Mouse (Mus musculus): Measurements from ENCODE around the gene Frmd4b.

DNA sequence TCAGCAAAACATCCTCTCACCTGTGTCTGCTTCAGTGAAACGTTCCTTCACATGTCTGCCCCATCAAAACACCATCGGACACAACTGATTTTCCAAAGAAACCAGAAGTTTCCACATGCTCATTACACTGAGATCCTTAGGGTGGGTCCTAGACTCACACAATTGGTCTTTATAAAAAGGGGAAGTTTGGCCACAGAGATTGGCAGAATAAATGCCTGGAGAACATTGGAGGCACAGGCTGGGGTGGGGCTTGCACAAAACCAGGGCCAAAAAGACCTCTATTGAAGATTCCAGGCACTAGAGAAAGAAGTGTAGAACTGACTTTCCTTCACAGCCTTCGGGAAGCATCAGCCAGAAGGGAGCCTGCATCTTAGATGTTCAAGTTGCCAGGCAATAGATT lies 343.6 kb downstream of the Frmd4b start:
- TF ChIP-seq EP300 (IDR thresholded peaks at IDR 0.05; ENCODE audit: low read depth), result no peak
- no peak for TF ChIP-seq CTCF (IDR thresholded peaks at IDR 0.05; ENCODE audit: low read depth)

All from liver, embryonic 14.5 days (tissue).